Mouse (Mus musculus) lung, postnatal 25 days (tissue): ENCODE results near the gene Bcr.
A peak's percentile ranks its signal among the peaks of the same experiment; 100 is the strongest.

Experiments
- DNase-seq: peaks from one replicate; pipeline ENCODE4 v3.0.0; 2022; ENCODE audit warnings: low spot score

The Bcr gene

DNA sequence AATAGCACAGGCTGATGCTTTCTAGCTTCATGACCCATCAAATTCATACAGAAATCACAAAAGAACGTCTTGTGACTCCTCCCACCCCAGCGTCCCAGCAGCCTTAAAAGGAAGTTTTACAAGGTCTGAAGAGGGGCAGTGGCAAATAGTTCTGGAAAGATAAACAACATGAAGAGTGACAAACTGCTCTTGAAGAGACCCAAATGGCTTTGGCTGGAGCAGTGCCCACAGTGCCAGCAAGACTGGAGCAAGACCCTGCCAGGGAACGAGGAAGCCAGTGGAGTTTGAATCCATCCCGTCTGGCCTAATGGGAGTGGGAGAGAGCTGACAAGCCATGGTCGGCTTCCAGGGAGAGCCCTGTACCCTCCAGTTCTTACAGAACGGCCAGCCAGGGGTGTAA, 126.2 kb downstream of the Bcr start:
- peak; percentile 72 for DNase-seq

- DNase-seq: peak; percentile 68
Observed at GRCm38 (mm10) chr10:75187366-75188056, 127.1 kb downstream of the Bcr start.

DNA sequence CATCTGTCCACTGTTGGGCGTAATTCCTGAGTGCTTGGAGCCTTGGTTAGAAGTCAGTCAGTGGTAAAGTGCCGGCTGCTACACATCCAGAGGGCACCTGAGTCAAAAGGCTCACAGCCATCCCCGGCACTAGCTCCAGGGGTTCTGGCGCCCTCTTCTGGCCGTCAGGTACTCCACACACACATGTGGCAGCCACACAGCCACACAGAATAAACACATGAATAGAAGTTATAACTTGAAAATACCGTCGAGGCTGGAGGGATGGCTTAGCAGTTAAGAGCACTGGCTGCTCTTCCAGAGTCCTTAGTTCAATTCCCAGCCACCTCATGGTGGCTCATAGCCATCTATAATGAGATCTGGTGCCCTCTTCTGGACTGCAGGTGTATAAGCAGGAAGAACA, 131.3 kb downstream of the Bcr start:
- DNase-seq: no peak

GRCm38 (mm10) chr10:75197817-75198216, 137.4 kb downstream of the Bcr start:
- no peak for DNase-seq

GRCm38 (mm10) chr10:75200733-75201132, 140.3 kb downstream of the Bcr start:
- DNase-seq: peak; percentile 71

DNA sequence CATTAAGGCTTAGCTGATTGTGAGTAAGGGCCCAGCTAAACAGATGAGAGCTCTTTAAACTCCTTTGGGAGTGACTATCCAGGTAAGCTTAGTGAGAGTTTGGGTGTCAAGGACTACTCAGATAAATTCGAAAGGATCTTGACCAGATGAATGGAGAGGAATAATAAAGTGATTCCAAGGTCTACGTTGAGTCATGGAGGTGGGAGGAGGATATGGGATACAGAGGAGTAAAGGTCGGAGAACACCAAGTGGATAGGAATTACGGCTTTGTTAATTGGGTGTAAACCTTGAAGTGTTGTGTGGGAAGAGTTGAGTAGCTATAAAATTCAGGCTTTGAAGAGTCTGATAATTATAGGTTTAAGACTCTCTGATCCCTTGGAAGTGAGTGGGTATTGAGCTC, 145.8 kb downstream of the Bcr start:
- no peak for DNase-seq

- DNase-seq: no peak
Observed at GRCm38 (mm10) chr10:75210841-75211240, 150.4 kb downstream of the Bcr start.

- peak; percentile 95 for DNase-seq
Observed at GRCm38 (mm10) chr10:75211807-75212645, 151.6 kb downstream of the Bcr start, which contains the start of gene Specc1l. Gene Specc1l (plus strand): TSS chr10:75212073.

GRCm38 (mm10) chr10:75212981-75213380, 152.6 kb downstream of the Bcr start:
- no peak for DNase-seq

DNA sequence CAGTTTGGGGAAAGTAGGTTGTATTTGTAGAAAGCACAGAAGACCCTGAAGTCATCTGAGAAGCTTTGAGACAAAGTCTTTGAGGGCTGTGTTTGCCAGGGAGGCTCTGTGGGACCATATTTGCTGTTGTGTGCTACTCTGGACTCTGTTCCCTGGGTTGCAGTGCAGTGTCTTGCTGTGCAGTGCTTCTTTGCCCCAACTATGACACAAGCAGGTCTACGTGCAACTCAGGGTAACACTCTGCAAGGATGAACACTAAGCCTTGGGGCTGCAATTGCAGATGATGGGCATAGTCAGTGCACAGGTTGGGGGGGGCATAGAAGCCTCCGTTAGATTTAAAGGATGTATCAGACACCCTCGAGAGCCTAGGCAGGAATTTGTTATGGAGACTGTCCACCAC, 160.3 kb downstream of the Bcr start:
- DNase-seq: no peak

- no peak for DNase-seq
Observed at GRCm38 (mm10) chr10:75221936-75222610, 161.7 kb downstream of the Bcr start.

GRCm38 (mm10) chr10:75222611-75222998, 162.2 kb downstream of the Bcr start:
- DNase-seq: peak; percentile 39

DNA sequence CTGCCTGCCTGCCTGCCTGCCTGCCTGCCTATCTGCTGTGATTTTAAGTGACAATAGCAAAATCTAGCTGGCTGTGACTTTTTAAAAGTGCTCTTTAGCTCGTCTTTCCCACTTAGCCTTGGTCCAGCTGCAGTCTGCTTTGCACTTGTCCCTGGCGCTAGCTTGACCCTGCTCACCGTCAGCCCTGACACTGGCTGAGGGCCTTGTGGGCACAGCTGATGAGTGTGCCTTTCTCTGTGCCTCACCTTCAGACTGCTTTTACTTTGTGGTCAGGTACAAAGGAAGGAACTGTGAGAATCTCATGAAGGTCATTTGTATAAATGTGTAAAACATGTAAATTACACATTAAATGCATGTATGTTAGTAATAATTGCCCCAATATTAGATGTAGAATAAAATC, 163.8 kb downstream of the Bcr start:
- DNase-seq: no peak

- DNase-seq: no peak
Observed at GRCm38 (mm10) chr10:75224630-75225029, 164.2 kb downstream of the Bcr start.

DNA sequence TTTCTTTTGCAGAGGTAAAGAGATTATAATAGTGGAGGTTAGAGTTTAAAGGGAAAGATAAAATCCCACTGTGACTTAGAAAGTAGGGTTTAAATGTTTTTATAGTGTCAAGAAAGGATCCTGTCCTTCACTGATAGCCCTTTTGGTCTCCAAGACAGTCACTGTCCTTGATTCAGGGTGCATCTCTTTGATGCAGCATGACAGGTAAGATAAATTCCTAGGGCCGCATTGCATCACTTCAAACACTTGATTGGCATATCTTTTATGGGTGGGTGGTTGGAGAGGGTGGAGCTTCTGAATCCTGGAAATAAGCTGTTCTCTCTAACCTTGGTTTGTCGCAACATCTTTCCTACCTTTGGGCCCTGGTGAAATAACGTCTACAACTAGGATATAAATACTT, 167.0 kb downstream of the Bcr start:
- no peak for DNase-seq

- DNase-seq: peak; percentile 63
Observed at GRCm38 (mm10) chr10:75230572-75230971, 170.2 kb downstream of the Bcr start.

DNA sequence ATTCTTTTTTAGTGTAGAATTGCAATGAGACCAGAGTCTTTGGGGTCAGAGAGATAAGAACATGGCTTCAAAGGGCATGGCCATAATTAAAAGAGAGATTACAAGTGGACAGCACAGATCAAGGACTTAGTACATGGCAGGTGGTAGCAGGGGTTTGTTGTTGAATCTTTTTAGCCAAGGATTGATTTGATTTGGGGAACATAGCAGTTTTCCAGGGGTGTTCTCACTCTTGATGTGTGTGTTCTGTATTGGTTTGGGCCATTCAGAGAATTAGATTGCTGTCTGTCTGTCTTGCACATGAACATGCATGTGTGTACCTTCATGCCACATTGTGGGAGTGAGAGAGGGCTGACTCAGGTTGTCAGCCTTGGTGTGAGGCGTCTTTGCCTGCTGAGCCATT, 171.5 kb downstream of the Bcr start:
- no peak for DNase-seq

- DNase-seq: no peak
Observed at GRCm38 (mm10) chr10:75232612-75233155, 172.3 kb downstream of the Bcr start.

DNA sequence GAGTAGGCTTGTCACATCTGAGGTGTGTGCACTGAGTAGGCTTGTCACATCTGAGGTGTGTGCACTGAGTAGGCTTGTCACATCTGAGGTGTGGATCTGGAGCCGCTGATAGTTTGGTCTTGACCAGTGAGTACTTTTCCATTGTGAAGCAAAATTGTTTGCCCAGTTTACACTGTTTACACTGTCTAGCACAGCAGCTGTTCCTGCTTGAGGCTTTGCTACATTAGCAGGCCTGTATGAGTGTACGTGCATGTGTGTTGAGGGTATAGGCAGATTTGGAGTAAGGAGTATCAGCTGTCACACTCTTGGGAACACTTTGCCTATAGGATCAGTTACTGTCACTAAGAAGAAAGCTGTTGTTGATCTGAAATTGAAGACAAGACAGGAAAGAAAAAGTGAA, 173.1 kb downstream of the Bcr start:
- DNase-seq: peak; percentile 36
